Mouse (Mus musculus) layer of hippocampus, adult 11-12 months (tissue): ENCODE data around the gene Efemp2.

ENCODE experiments used
- DNase-seq: peaks from one replicate; pipeline ENCODE4 v3.0.0; 2022; ENCODE audit warnings: low spot score

Gene Efemp2

GRCm38 (mm10) chr19:5473720-5474119 is at the start of gene Efemp2:
Gene Efemp2, plus strand, starts transcription at chr19:5473954.
- peak; percentile 71 for DNase-seq

- peak; percentile 66 for DNase-seq
Measured at GRCm38 (mm10) chr19:5424092-5424781, 49.5 kb upstream of the Efemp2 start.

GRCm38 (mm10) chr19:5424782-5425741 is 48.7 kb upstream of the Efemp2 start, which contains the start of the genes Drap1 and AI837181:
Gene Drap1, minus strand, starts transcription at chr19:5424979.
Gene AI837181, plus strand, starts transcription at chr19:5425144.
- DNase-seq = peak; percentile 94

GRCm38 (mm10) chr19:5425906-5426565 is 47.7 kb upstream of the Efemp2 start:
- DNase-seq = no peak

GRCm38 (mm10) chr19:5426640-5427290 is 47.0 kb upstream of the Efemp2 start:
- DNase-seq = no peak

DNA sequence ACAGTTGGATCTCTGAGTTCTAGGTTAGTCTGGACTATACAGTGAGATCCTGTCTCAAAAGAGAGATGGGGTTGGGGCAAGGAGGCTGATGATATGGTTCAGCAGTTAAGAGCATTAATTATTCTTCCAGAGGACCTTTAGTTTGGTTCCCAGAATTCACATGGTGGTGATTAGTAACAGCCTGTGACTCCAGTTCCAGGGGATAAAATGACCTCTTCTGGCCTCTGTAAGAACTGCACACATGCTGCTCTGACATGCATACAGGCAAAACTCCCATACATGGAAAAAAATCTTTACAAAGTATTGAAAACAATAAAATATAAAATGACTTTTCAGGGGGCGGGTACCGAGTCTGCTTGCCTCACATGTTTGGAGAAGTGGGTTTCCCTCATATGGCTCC is 45.7 kb upstream of the Efemp2 start:
- DNase-seq = no peak

DNA sequence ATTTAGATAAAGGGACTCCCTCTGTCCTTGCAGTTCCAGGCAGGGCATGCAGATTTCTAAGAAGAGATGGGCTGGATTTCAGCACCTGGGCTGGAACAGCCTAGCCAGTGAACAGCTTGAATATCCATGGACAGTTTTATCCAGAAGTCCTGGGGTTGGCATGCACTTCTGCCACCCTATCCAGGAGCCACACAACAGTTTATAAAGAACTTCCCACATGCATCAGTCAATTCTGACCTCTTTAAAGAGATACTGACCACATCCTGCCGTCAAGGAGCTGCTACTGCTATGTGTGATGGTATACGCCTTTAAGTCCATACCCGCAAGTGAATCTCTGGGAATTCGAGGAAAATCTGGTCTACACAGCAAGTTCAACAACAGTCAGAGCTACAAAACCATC is 44.5 kb upstream of the Efemp2 start:
- no peak for DNase-seq

DNA sequence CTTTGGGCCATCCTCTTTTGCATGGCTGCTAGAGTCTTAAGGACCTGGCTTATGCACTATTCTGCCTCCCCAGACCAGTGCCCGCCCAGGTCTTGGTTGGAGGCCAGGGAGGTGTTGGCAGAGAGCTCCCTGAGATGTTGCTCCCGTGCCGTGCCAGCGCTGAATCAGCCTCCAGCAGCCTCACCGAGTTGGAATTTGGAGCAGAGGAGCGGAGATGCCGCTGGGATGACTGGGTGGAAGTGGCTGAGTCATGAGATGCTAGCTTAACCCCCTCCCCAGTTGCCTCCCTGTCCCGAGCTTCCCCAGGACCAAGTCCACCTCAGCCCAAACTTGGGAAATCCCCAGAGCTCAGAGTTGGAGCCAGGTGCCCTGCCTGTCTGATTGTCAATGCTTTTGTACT is 43.9 kb upstream of the Efemp2 start:
- DNase-seq = no peak

GRCm38 (mm10) chr19:5430408-5430807 is 43.3 kb upstream of the Efemp2 start:
- no peak for DNase-seq

GRCm38 (mm10) chr19:5431911-5432464 is 41.8 kb upstream of the Efemp2 start:
- no peak for DNase-seq

DNA sequence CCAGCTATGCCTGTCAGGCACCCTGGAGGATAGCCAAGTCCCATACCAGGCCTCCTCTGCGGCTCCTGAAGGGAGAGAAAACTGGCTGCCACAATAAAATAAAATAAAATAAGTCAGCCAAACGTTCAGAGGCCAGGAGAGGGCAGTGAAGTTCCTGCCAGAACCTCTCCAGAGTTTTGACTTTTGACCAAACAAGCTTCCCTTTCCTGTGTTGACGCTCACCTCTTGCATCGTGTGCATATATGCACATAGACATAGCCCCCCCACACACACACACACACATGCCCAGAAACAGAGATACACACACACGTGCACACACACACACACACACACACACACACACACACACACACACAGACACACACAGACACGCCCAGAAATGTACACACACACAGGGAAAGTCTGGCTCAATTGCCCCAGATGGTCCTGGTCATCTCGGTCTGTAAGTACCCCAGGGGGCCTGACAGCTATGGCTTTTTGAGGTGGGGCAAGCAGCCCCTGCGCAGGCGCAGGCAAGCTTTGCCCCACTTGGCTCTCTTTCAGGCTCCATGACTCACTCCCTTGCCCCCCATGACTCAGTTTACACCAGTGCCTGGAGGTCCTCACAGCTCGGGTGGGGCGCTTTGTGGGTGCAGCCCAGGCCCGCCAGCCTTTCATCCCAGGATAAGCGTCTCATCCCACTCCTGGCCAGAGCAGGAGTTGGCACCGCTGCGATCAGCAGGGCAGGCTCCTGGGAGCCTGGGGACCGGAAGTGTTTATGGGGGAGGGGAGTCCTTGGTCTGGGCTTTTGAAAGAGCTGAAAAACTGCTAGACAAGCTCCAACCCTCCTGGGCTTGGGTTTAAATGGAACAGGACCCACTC is 40.5 kb upstream of the Efemp2 start:
- no peak for DNase-seq

DNA sequence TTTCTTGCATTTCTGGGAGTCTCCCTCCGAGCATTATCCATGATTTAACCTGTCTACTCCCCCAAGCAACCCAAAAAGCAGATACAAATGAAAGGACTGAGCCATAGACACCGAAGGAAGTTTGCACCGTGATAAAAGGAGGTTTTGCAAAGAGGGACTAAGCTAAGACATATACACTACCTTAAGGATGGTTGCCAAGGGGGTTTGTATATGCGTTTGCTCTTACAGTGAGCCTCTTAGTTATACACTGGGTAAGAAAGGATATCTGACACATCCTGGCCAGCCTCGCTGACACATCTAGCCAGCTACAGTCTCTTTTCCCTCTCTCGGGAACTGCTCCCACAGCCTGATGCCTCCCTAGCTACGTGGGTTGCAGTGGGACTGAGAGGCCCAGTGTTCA is 39.8 kb upstream of the Efemp2 start:
- no peak for DNase-seq

DNA sequence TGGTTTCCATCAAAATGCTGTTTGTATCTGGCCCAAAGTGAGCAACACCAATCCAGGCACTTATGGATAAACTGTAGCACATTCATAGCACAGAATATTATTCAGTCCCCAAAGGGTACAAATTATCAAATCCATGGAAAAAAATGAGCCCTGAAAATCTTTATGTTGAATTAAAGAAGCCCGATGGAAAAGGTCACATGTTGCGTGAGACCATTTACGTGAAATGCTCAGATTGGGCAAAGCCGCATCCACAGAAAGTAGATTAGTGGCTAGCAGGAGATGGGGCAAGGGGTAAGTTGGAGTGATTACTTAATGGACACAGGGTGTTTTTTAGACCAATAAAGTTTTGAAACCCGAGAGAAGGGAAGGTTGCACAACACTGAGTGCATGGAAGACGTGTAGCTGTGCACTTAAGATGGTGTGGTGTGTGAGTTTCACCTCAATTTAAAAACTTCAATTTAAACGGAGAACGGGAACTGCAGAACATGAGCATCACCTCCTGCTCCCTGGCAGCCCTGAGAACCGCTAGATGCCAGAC is 29.3 kb upstream of the Efemp2 start:
- no peak for DNase-seq

- DNase-seq = no peak
Measured at GRCm38 (mm10) chr19:5444954-5445353, 28.8 kb upstream of the Efemp2 start.

GRCm38 (mm10) chr19:5445747-5446146 is 28.0 kb upstream of the Efemp2 start:
- no peak for DNase-seq

GRCm38 (mm10) chr19:5447515-5448353 is 26.0 kb upstream of the Efemp2 start, which contains the start of gene Fosl1:
Gene Fosl1, plus strand, starts transcription at chr19:5447547.
- peak; percentile 70 for DNase-seq

- no peak for DNase-seq
Measured at GRCm38 (mm10) chr19:5448354-5449150, 25.2 kb upstream of the Efemp2 start.

DNA sequence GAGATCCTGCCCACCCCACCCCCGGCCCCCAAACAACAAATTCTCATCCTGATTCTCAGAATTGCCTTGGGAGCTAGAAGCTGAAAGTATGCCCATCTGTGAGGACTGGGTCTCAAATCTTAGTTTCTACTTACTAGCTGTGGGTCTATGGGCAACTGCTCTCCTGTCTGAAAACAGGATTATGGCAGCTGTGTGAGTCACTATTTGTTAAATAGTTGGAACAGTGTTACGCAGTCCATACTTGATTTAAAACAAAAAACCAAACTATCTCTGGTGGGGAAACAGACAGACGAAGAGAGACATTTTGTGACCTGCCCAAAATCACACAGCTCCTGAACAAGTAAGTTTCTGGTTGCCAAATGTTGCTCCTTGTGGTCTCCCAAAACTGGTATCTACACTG is 24.1 kb upstream of the Efemp2 start:
- DNase-seq = no peak

DNA sequence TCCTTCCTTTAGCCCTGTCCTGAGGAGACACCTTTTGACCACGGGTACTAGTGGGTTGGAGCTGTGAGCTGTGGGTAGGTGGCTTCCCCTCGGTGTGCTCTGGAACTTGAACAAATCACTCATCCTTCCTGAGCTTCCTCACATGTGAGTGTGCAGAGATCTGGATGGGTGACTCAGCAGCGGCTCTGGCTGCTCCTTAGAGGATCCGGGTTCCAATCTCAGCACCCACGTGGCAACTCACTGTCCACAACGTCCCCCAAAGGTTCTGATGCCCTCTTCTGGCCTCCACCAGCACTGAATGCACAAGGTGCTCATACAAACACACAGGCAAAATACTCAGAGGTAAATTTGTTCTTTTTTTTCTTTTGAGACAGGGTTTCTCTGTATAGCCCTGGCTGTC is 22.0 kb upstream of the Efemp2 start:
- DNase-seq = no peak
